Mouse (Mus musculus) midbrain, embryonic 13.5 days (tissue): ENCODE data around the gene Usp46. TPM values are rescaled to one million over a fixed set of nuclear protein-coding genes. Genes with fewer than 3 reads are reported as not detected.
A peak's percentile ranks its signal among the peaks of the same experiment; 100 is the strongest.
"Not testable (repeated sequence)": the region's sequence is repeated elsewhere in the genome, so short reads cannot be mapped to it uniquely, and the experiment has no call there.

Experiments used
- ATAC-seq: fragments of 200-750 bp; cut with Nextera tagmentation; 2 replicates; pipeline ENCODE4 v1.8.0; 2017; ENCODE audit warnings: mild to moderate bottlenecking, moderate TSS enrichment, moderate library complexity
- H3K27ac ChIP-seq: fragments of 300-500 bp; sonication (generic); 2 replicates; pipeline ENCODE4 v1.5.1; 2015; ENCODE audit warnings: inconsistent platforms, mild to moderate bottlenecking, moderate library complexity
- H3K27me3 ChIP-seq: fragments of 300-500 bp; sonication (generic); 2 replicates; pipeline ENCODE4 v1.6.1; 2015; ENCODE audit warnings: mild to moderate bottlenecking, inconsistent platforms
- H3K36me3 ChIP-seq: fragments of 300-500 bp; sonication (generic); 2 replicates; pipeline ENCODE4 v1.6.1; 2015; ENCODE audit warnings: mild to moderate bottlenecking, inconsistent platforms
- H3K4me1 ChIP-seq: fragments of 300-500 bp; sonication (generic); replicated peaks from 2 replicates; pipeline ENCODE4 v1.6.1; 2015; ENCODE audit warnings: inconsistent platforms
- H3K4me2 ChIP-seq: fragments of 300-500 bp; sonication (generic); replicated peaks from 2 replicates; pipeline ENCODE4 v1.6.1; 2015; ENCODE audit warnings: moderate library complexity, mild to moderate bottlenecking, inconsistent platforms
- H3K4me3 ChIP-seq: fragments of 300-500 bp; sonication (generic); replicated peaks from 2 replicates; pipeline ENCODE4 v1.5.1; 2015; ENCODE audit warnings: mild to moderate bottlenecking, inconsistent platforms
- H3K9ac ChIP-seq: fragments of 300-500 bp; sonication (generic); replicated peaks from 2 replicates; pipeline ENCODE4 v1.6.1; 2015; ENCODE audit warnings: mild to moderate bottlenecking, inconsistent platforms
- H3K9me3 ChIP-seq: fragments of 300-500 bp; sonication (generic); 2 replicates; pipeline ENCODE4 v1.6.1; 2016; ENCODE audit warnings: mild to moderate bottlenecking, inconsistent platforms
- WGBS: fragments of 180-500 bp; shearing (Covaris S2); methylation state at CpG from one replicate; pipeline ENCODE4 v1.1.7; 2015; 5-methylcytosine and 5-hydroxymethylcytosine counted together
- polyA plus RNA-seq: library from polyadenylated mRNA; unstranded; fragments of >200 nt; fragmentation: Nextera tagmentation; extraction: Ambion mirVana; gene quantifications from 2 replicates; pipeline ENCODE4 v1.2.1, GENCODE M21; 2015

The Usp46 gene
- polyA plus RNA-seq, 1 experiment from 2014 or later, result 23.9 TPM

- Histone ChIP-seq H3K4me1 (peaks cover 17% of the 10 kb centered on the region), H3K9ac (peak overlapping the region; percentile 95), H3K9me3 (no peaks in the 10 kb centered on the region), H3K27me3 (no peaks in the 10 kb centered on the region), H3K27ac (peak overlapping the region; percentile 86), H3K4me3 (peak overlapping the region; percentile 73), H3K36me3 (peaks cover 25% of the 10 kb centered on the region), H3K4me2 (peak overlapping the region; percentile 86)
- ATAC-seq, result peak; percentile 99
- 1% methylated on average over 57 of the region's 57 CpGs for WGBS
Measured at GRCm38 (mm10) chr5:74092833-74093555, 24.8 kb upstream of the Usp46 start.

GRCm38 (mm10) chr5:74092481-74092832 is 24.2 kb upstream of the Usp46 start:
- Histone ChIP-seq H3K4me1 (peaks cover 17% of the 10 kb centered on the region), H3K4me2 (peak overlapping the region; percentile 86), H3K9me3 (no peaks in the 10 kb centered on the region), H3K36me3 (peaks cover 21% of the 10 kb centered on the region), H3K27me3 (no peaks in the 10 kb centered on the region), H3K4me3 (peak overlapping the region; percentile 73), H3K9ac (0 out of 2 replicates have a peak overlapping the region, but pooled peaks have one; percentile 7), H3K27ac (peak overlapping the region; percentile 22; the same call in 1 of the 2 replicates)
- no peak; the same call in 1 of the 2 replicates for ATAC-seq
- 42% methylated on average over 4 of the region's 4 CpGs for WGBS

GRCm38 (mm10) chr5:74089643-74090042 is 21.4 kb upstream of the Usp46 start:
- no peak for ATAC-seq
- Histone ChIP-seq H3K27me3 (no peaks in the 10 kb centered on the region), H3K4me2 (no peak overlapping the region), H3K4me1 (peaks cover 10% of the 10 kb centered on the region), H3K9me3 (no peaks in the 10 kb centered on the region), H3K4me3 (no peak overlapping the region), H3K36me3 (0 out of 2 replicates have a peak, but pooled peaks cover 1% of the 10 kb centered on the region), H3K27ac (no peak overlapping the region), H3K9ac (no peak overlapping the region)
- WGBS, result 87% methylated on average over 3 of the region's 3 CpGs

GRCm38 (mm10) chr5:74081756-74082155 is 13.5 kb upstream of the Usp46 start:
- H3K9ac ChIP-seq, result no peak overlapping the region
- WGBS, result 96% methylated on average over 6 of the region's 6 CpGs
- peaks cover 17% of the 10 kb centered on the region for H3K27me3 ChIP-seq
- no peak overlapping the region for H3K4me2 ChIP-seq
- H3K4me1 ChIP-seq, result no peaks in the 10 kb centered on the region
- ATAC-seq, result no peak
- no peak overlapping the region for H3K4me3 ChIP-seq
- no peaks in the 10 kb centered on the region for H3K9me3 ChIP-seq
- no peak overlapping the region for H3K27ac ChIP-seq
- H3K36me3 ChIP-seq, result no peaks in the 10 kb centered on the region

GRCm38 (mm10) chr5:74078861-74079615 is 10.8 kb upstream of the Usp46 start:
- no peaks in the 10 kb centered on the region for H3K4me1 ChIP-seq
- no peak for ATAC-seq
- H3K36me3 ChIP-seq, result no peaks in the 10 kb centered on the region
- no peak overlapping the region for H3K4me2 ChIP-seq
- H3K9ac ChIP-seq, result no peak overlapping the region
- 81% methylated on average over 11 of the region's 11 CpGs for WGBS
- peaks cover 26% of the 10 kb centered on the region for H3K27me3 ChIP-seq
- H3K27ac ChIP-seq, result no peak overlapping the region
- H3K4me3 ChIP-seq, result no peak overlapping the region
- no peaks in the 10 kb centered on the region for H3K9me3 ChIP-seq

GRCm38 (mm10) chr5:74078400-74078799 is 10.2 kb upstream of the Usp46 start:
- H3K4me3 ChIP-seq, result no peak overlapping the region
- no peak overlapping the region for H3K27ac ChIP-seq
- H3K27me3 ChIP-seq, result peaks cover 26% of the 10 kb centered on the region
- H3K4me1 ChIP-seq, result no peaks in the 10 kb centered on the region
- ATAC-seq, result no peak
- WGBS, result 100% methylated on average over 1 of the region's 1 CpGs
- H3K9ac ChIP-seq, result no peak overlapping the region
- no peak overlapping the region for H3K4me2 ChIP-seq
- no peaks in the 10 kb centered on the region for H3K36me3 ChIP-seq
- H3K9me3 ChIP-seq, result no peaks in the 10 kb centered on the region

- H3K27ac ChIP-seq, result no peak overlapping the region
- no peaks in the 10 kb centered on the region for H3K36me3 ChIP-seq
- no peak overlapping the region for H3K4me2 ChIP-seq
- ATAC-seq, result no peak
- 37% methylated on average over 8 of the region's 8 CpGs for WGBS
- peaks cover 26% of the 10 kb centered on the region for H3K27me3 ChIP-seq
- no peak overlapping the region for H3K9ac ChIP-seq
- H3K4me3 ChIP-seq, result no peak overlapping the region
- no peaks in the 10 kb centered on the region for H3K9me3 ChIP-seq
- H3K4me1 ChIP-seq, result no peaks in the 10 kb centered on the region
Measured at GRCm38 (mm10) chr5:74077959-74078358, 9.7 kb upstream of the Usp46 start.

- Histone ChIP-seq H3K4me3 (no peak overlapping the region), H3K4me2 (no peak overlapping the region), H3K9me3 (no peaks in the 10 kb centered on the region), H3K9ac (no peak overlapping the region), H3K4me1 (no peaks in the 10 kb centered on the region), H3K36me3 (no peaks in the 10 kb centered on the region), H3K27me3 (peaks cover 26% of the 10 kb centered on the region), H3K27ac (no peak overlapping the region)
- 3% methylated on average over 9 of the region's 9 CpGs for WGBS
- ATAC-seq, result no peak
Measured at GRCm38 (mm10) chr5:74076759-74077158, 8.5 kb upstream of the Usp46 start.

- H3K27ac ChIP-seq, H3K36me3 ChIP-seq, H3K4me3 ChIP-seq, H3K4me2 ChIP-seq, H3K9me3 ChIP-seq, H3K27me3 ChIP-seq, ATAC-seq, H3K9ac ChIP-seq: not testable (repeated sequence)
- WGBS, result 86% methylated on average over 5 of the region's 5 CpGs
- H3K4me1 ChIP-seq, result peaks cover 25% of the 10 kb centered on the region
Measured at GRCm38 (mm10) chr5:74070564-74070963, 2.3 kb upstream of the Usp46 start.

- peak; percentile 65 for ATAC-seq
- WGBS, result 3% methylated on average over 18 of the region's 18 CpGs
- Histone ChIP-seq H3K4me2 (peak overlapping the region; percentile 83), H3K27ac (peak overlapping the region; percentile 89), H3K4me1 (peaks cover 35% of the 10 kb centered on the region), H3K36me3 (no peaks in the 10 kb centered on the region), H3K9me3 (no peaks in the 10 kb centered on the region), H3K9ac (peak overlapping the region; percentile 92), H3K4me3 (peak overlapping the region; percentile 79), H3K27me3 (peaks cover 4% of the 10 kb centered on the region; the same call in 1 of the 2 replicates)
Measured at GRCm38 (mm10) chr5:74068714-74069321, 587 bp upstream of the Usp46 start.

- Histone ChIP-seq H3K27ac (no peak overlapping the region), H3K4me1 (peaks cover 35% of the 10 kb centered on the region), H3K4me2 (peak overlapping the region; percentile 83), H3K36me3 (no peaks in the 10 kb centered on the region), H3K27me3 (peaks cover 4% of the 10 kb centered on the region; the same call in 1 of the 2 replicates), H3K9ac (peak overlapping the region; percentile 92), H3K4me3 (peak overlapping the region; percentile 79), H3K9me3 (no peaks in the 10 kb centered on the region)
- no peak for ATAC-seq
- WGBS, result 12% methylated on average over 4 of the region's 4 CpGs
Measured at GRCm38 (mm10) chr5:74067346-74067745, 885 bp downstream of the Usp46 start.
